Mouse (Mus musculus) G1E-ER4 (cell line): Measurements from ENCODE around the gene Cyp2b19. TPM values are rescaled to one million over a fixed set of nuclear protein-coding genes. Genes with fewer than 3 reads are reported as not detected.

ENCODE experiments used
- GATA1 ChIP-seq: IDR thresholded peaks from one replicate; pipeline ENCODE4 v1.8.0; 2012; ENCODE audit warnings: low read length, inconsistent platforms
- polyA plus RNA-seq: library from polyadenylated mRNA; stranded (reverse); fragments of >175 nt; gene quantifications from 2 replicates; pipeline ENCODE4 v1.2.3, GENCODE M21; 2012

Cyp2b19 gene
- polyA plus RNA-seq: not detected in 2 replicates

- TF ChIP-seq GATA1: no peak
Observed at GRCm38 (mm10) chr7:26756842-26757241, at the start of gene Cyp2b19. Cyp2b19 (plus strand) TSS chr7:26757142.

- no peak for TF ChIP-seq GATA1
Observed at GRCm38 (mm10) chr7:26711061-26711460, 45.9 kb upstream of the Cyp2b19 start.

GRCm38 (mm10) chr7:26738940-26739339, 18.0 kb upstream of the Cyp2b19 start:
- no peak for TF ChIP-seq GATA1

- TF ChIP-seq GATA1: no peak
Observed at GRCm38 (mm10) chr7:26743948-26744347, 13.0 kb upstream of the Cyp2b19 start.

- no peak for TF ChIP-seq GATA1
Observed at GRCm38 (mm10) chr7:26745486-26745885, 11.5 kb upstream of the Cyp2b19 start.

GRCm38 (mm10) chr7:26767084-26767483, 10.1 kb downstream of the Cyp2b19 start:
- TF ChIP-seq GATA1: no peak

GRCm38 (mm10) chr7:26769881-26770470, 13.0 kb downstream of the Cyp2b19 start:
- no peak for TF ChIP-seq GATA1

GRCm38 (mm10) chr7:26772866-26773586, 16.1 kb downstream of the Cyp2b19 start:
- TF ChIP-seq GATA1: no peak

- no peak for TF ChIP-seq GATA1
Observed at GRCm38 (mm10) chr7:26775866-26776265, 18.9 kb downstream of the Cyp2b19 start.

GRCm38 (mm10) chr7:26777806-26778205, 20.9 kb downstream of the Cyp2b19 start:
- TF ChIP-seq GATA1: no peak

- TF ChIP-seq GATA1: no peak
Observed at GRCm38 (mm10) chr7:26778474-26778873, 21.5 kb downstream of the Cyp2b19 start.

GRCm38 (mm10) chr7:26779799-26780416, 23.0 kb downstream of the Cyp2b19 start:
- TF ChIP-seq GATA1: no peak

- TF ChIP-seq GATA1: no peak
Observed at GRCm38 (mm10) chr7:26780510-26780909, 23.6 kb downstream of the Cyp2b19 start.

GRCm38 (mm10) chr7:26780998-26781766, 24.2 kb downstream of the Cyp2b19 start:
- no peak for TF ChIP-seq GATA1

- TF ChIP-seq GATA1: no peak
Observed at GRCm38 (mm10) chr7:26781767-26782131, 24.8 kb downstream of the Cyp2b19 start.

- TF ChIP-seq GATA1: no peak
Observed at GRCm38 (mm10) chr7:26783163-26783562, 26.2 kb downstream of the Cyp2b19 start.
